Comparison of ENCODE assay signal across 8 mouse cellular contexts in genomic region chrX:143058829-143059228, GRCm38 (mm10). TPM values are rescaled to one million over a fixed set of nuclear protein-coding genes. Genes with fewer than 3 reads are reported as not detected.
A peak's percentile ranks its signal among the peaks of the same experiment; 100 is the strongest.
DNase-seq lines count a peak whose midpoint lies in the region; ATAC-seq lines count a peak whose summit lies in the region.

No protein-coding gene starts in this region.

- H3K36me3 ChIP-seq in intestine, embryonic 15.5 days: no peaks in the 10 kb centered on the region
- no peaks in the 10 kb centered on the region for H3K36me3 ChIP-seq in midbrain, embryonic 10.5 days

- peak; percentile 66 to 89 for DNase-seq in adrenal gland, adult (ENCODE audit: inconsistent age in 2 of 2, low spot score in 1 of 2)
- DNase-seq in embryo, embryonic 10 days (ENCODE audit: low spot score): peak; percentile 80
- peak; percentile 67 to 69 for DNase-seq in gastrocnemius, postnatal 36 days
- peak; percentile 43 to 59 for DNase-seq in left cerebral cortex, postnatal 36 days (ENCODE audit: low spot score in 2 of 2)
- peak; percentile 73 for DNase-seq in midbrain, embryonic 10.5 days (ENCODE audit: low spot score)
- peak; percentile 23 to 32 for DNase-seq in right cerebral cortex, postnatal 36 days (ENCODE audit: low spot score in 2 of 2)

- no peaks in the 10 kb centered on the region for H3K9me3 ChIP-seq in intestine, embryonic 15.5 days
- H3K9me3 ChIP-seq in midbrain, embryonic 10.5 days (replicated peaks): no peaks in the 10 kb centered on the region

- no peak overlapping the region for H3K27ac ChIP-seq in intestine, embryonic 15.5 days
- H3K27ac ChIP-seq in midbrain, embryonic 10.5 days (replicated peaks): no peak overlapping the region

- no peaks in the 10 kb centered on the region; the same call in none of the 2 replicates for H3K27me3 ChIP-seq in intestine, embryonic 15.5 days (replicated peaks)
- peaks cover 72% of the 10 kb centered on the region for H3K27me3 ChIP-seq in midbrain, embryonic 10.5 days (ENCODE audit: low read depth, poor library complexity, severe bottlenecking)

- H3K4me1 ChIP-seq in intestine, embryonic 15.5 days (replicated peaks): no peaks in the 10 kb centered on the region
- H3K4me1 ChIP-seq in midbrain, embryonic 10.5 days: 0 out of 2 replicates have a peak, but pooled peaks cover 2% of the 10 kb centered on the region

- no peak overlapping the region for H3K9ac ChIP-seq in intestine, embryonic 15.5 days

- peak overlapping the region; percentile 47 for H3K4me2 ChIP-seq in intestine, embryonic 15.5 days (replicated peaks)

- 16% methylated on average over 12 of the region's 12 CpGs for WGBS in intestine, embryonic 15.5 days
- 10% methylated on average over 12 of the region's 12 CpGs for WGBS in midbrain, embryonic 10.5 days

- peak; percentile 68 for ATAC-seq in intestine, embryonic 15.5 days
- no peak for ATAC-seq in activated CD4-positive, CD25-positive, alpha-beta regulatory T cell, adult 4 months

- intact Hi-C loops in gastrocnemius, postnatal 36 days (cut with DNase I): loop anchor here (5.0 kb wide), 1 partner anchor 92 kb away; the partner anchor contains the start of gene Ammecr1
- intact Hi-C loops in left cerebral cortex, postnatal 36 days (cut with DNase I): loop anchor here (2.0 to 10.0 kb wide), 2 partner anchors 236 to 504 kb away; no protein-coding TSS in a partner anchor

- no peak overlapping the region for H3K4me3 ChIP-seq in intestine, embryonic 15.5 days (replicated peaks)
- peak overlapping the region; percentile 37; the same call in 1 of the 2 replicates for H3K4me3 ChIP-seq in midbrain, embryonic 10.5 days

RNA-seq across cellular contexts. Expression of gene Rtl9, which starts 40.6 kb away (rescaled TPM):
- under 1 TPM; 0.13 to 0.17 TPM for total RNA-seq in gastrocnemius, postnatal 36 days (2021)
- 0.39 and 0.45 TPM in 2 replicates for polyA plus RNA-seq in intestine, embryonic 15.5 days (2015; fragmentation: Nextera tagmentation; extraction: Ambion mirVana)
- 1 to 10 TPM; 1.1 to 1.2 TPM for total RNA-seq in left cerebral cortex, postnatal 36 days (2021)
- polyA plus RNA-seq in midbrain, embryonic 10.5 days (2016; fragmentation: Nextera tagmentation; extraction: Ambion mirVana): 0.07 and 0.19 TPM in 2 replicates
- polyA plus RNA-seq in activated CD4-positive, CD25-positive, alpha-beta regulatory T cell, adult 4 months (2017; shearing (Covaris generic)): not detected

Comparison
In these comparisons a context has a peak if more than half of its experiments do, and no peak if none do; other contexts are left out.
1. DNase-seq: peak in every context shown above with its lines; median percentile 80 in embryo, embryonic 10 days; 78 in adrenal gland, adult; 73 in midbrain, embryonic 10.5 days; 68 in gastrocnemius, postnatal 36 days; 51 in left cerebral cortex, postnatal 36 days; 28 in right cerebral cortex, postnatal 36 days.